Mouse (Mus musculus) kidney, postnatal 4 days (tissue): Measurements from ENCODE around the gene Gm5152.
"Not testable (repeated sequence)": the region's sequence is repeated elsewhere in the genome, so short reads cannot be mapped to it uniquely, and the experiment has no call there.

Experiments
- DNase-seq, 2 experiments: peaks; one replicate each; pipeline ENCODE4 v3.0.0; 2021; ENCODE audit warnings: mixed read lengths in 2 of 2

Gm5152 gene

GRCm38 (mm10) chr5:10246426-10246825, at the start of gene Gm5152:
Gm5152 (minus strand) TSS chr5:10246526.
- not testable (repeated sequence) for DNase-seq

GRCm38 (mm10) chr5:10254768-10255167, 8.4 kb upstream of the Gm5152 start:
- not testable (repeated sequence) for DNase-seq

- DNase-seq = not testable (repeated sequence)
These were observed 556 bp downstream of the Gm5152 start for GRCm38 (mm10) chr5:10245770-10246169.

GRCm38 (mm10) chr5:10240436-10240835, 5.9 kb downstream of the Gm5152 start:
- not testable (repeated sequence) for DNase-seq

GRCm38 (mm10) chr5:10220317-10220716, 26.0 kb downstream of the Gm5152 start:
- DNase-seq = no peak

- no peak for DNase-seq
These were observed 43.3 kb downstream of the Gm5152 start for GRCm38 (mm10) chr5:10203067-10203466.

- no peak for DNase-seq
These were observed 49.4 kb downstream of the Gm5152 start for GRCm38 (mm10) chr5:10196880-10197279.
